Mouse (Mus musculus) CH12.LX (cell line): Measurements from ENCODE around the gene Stk33. TPM values are rescaled to one million over a fixed set of nuclear protein-coding genes. Genes with fewer than 3 reads are reported as not detected.

Source experiments
- DNase-seq: peaks from one replicate; pipeline ENCODE4 v3.0.0-alpha.2; 2013; ENCODE audit errors: extremely low read depth
- H3K27ac ChIP-seq: 2 replicates; pipeline ENCODE4 v1.5.1; 2012; ENCODE audit warnings: low read depth, mild to moderate bottlenecking, control low read depth, moderate library complexity; ENCODE audit not compliant: insufficient read depth
- H3K27me3 ChIP-seq: replicated peaks from 2 replicates; pipeline ENCODE3; 2012; ENCODE audit warnings: inconsistent platforms
- H3K36me3 ChIP-seq, 2 experiments: replicated peaks in 1 of 2; 2 replicates each; pipeline versions ENCODE3 to v1.6.1; 2012; ENCODE audit warnings: inconsistent platforms in 1 of 2, low read length in 1 of 2, mild to moderate bottlenecking in 1 of 2, mixed read lengths in 1 of 2, moderate library complexity in 1 of 2; ENCODE audit not compliant: control insufficient read depth in 1 of 2, insufficient read depth in 1 of 2
- H3K4me1 ChIP-seq, 2 experiments: 2 replicates each; pipeline ENCODE4 v1.6.1; 2012; ENCODE audit warnings: inconsistent platforms in 1 of 2, moderate library complexity in 1 of 2; ENCODE audit not compliant: insufficient read depth in 2 of 2, control insufficient read depth in 1 of 2
- H3K4me2 ChIP-seq: 2 replicates; pipeline ENCODE4 v1.6.1; 2012; ENCODE audit warnings: low read depth, mild to moderate bottlenecking, control low read depth; ENCODE audit not compliant: poor library complexity, insufficient read depth, severe bottlenecking
- H3K4me3 ChIP-seq, 3 experiments: fragments of 150-350 bp in 1 of 3; sonication (generic) in 1 of 3; replicated peaks in 1 of 3; 2 replicates each; pipeline versions ENCODE3 to v1.5.1; 2011 to 2012; ENCODE audit warnings: low read depth in 2 of 3, low read length in 2 of 3, mild to moderate bottlenecking in 2 of 3, moderate library complexity in 2 of 3, control low read depth in 1 of 3, improper control_type of control experiment in 1 of 3, inconsistent platforms in 1 of 3, mixed read lengths in 1 of 3; ENCODE audit not compliant: poor library complexity in 1 of 3
- H3K79me2 ChIP-seq: replicated peaks from 2 replicates; pipeline ENCODE4 v1.6.1; 2012; ENCODE audit warnings: mild to moderate bottlenecking, moderate library complexity; ENCODE audit not compliant: control insufficient read depth, poor library complexity, insufficient read depth, severe bottlenecking; ENCODE audit errors: extremely low read depth
- H3K9ac ChIP-seq: 2 replicates; pipeline ENCODE4 v1.6.1; 2012; ENCODE audit warnings: low read depth, mild to moderate bottlenecking, control low read depth, moderate library complexity; ENCODE audit not compliant: insufficient read depth
- H3K9me3 ChIP-seq: replicated peaks from 2 replicates; pipeline ENCODE3; 2012; ENCODE audit warnings: low read length, inconsistent platforms, mixed read lengths
- BHLHE40 ChIP-seq: IDR thresholded peaks from 2 replicates; pipeline ENCODE4 v1.6.1; 2011; ENCODE audit warnings: mild to moderate bottlenecking, low read depth, low read length, improper control_type of control experiment
- CHD1 ChIP-seq: IDR thresholded peaks from 2 replicates; pipeline ENCODE4 v1.6.1; 2012; ENCODE audit warnings: low read depth, low read length, improper control_type of control experiment, inconsistent platforms
- CTCF ChIP-seq, 2 experiments: IDR thresholded peaks in 1 of 2; conservative IDR thresholded peaks in 1 of 2; 2 replicates each; pipeline ENCODE4 v1.5.1; 2011 to 2012; ENCODE audit warnings: low read depth in 2 of 2, low read length in 2 of 2, improper control_type of control experiment in 1 of 2, inconsistent platforms in 1 of 2, mild to moderate bottlenecking in 1 of 2, moderate library complexity in 1 of 2
- E2F4 ChIP-seq: IDR thresholded peaks from 2 replicates; pipeline ENCODE4 v1.6.1; 2011; ENCODE audit warnings: low read depth, low read length, improper control_type of control experiment; ENCODE audit not compliant: insufficient replicate concordance
- ELF1 ChIP-seq: IDR thresholded peaks from 2 replicates; pipeline ENCODE4 v1.6.1; 2014; ENCODE audit warnings: low read depth, mild to moderate bottlenecking, inconsistent platforms, low read length, improper control_type of control experiment
- ETS1 ChIP-seq: conservative IDR thresholded peaks from 2 replicates; pipeline ENCODE4 v1.6.1; 2012; ENCODE audit warnings: low read depth, mild to moderate bottlenecking, inconsistent platforms, low read length, improper control_type of control experiment, moderate library complexity
- IRF4 ChIP-seq: IDR thresholded peaks from 2 replicates; pipeline ENCODE4 v1.6.1; 2014; ENCODE audit warnings: low read depth, mild to moderate bottlenecking, inconsistent platforms, low read length, improper control_type of control experiment
- MAX ChIP-seq: IDR thresholded peaks from 2 replicates; pipeline ENCODE4 v1.6.1; 2011; ENCODE audit warnings: low read length, improper control_type of control experiment
- MAZ ChIP-seq: IDR thresholded peaks from 2 replicates; pipeline ENCODE4 v1.6.1; 2012; ENCODE audit warnings: low read depth, mild to moderate bottlenecking, inconsistent platforms, low read length, improper control_type of control experiment, moderate library complexity
- MEF2A ChIP-seq: IDR thresholded peaks from 2 replicates; pipeline ENCODE4 v1.6.1; 2014; ENCODE audit warnings: low read depth, mild to moderate bottlenecking, inconsistent platforms, low read length, improper control_type of control experiment, borderline replicate concordance
- MXI1 ChIP-seq: IDR thresholded peaks from 2 replicates; pipeline ENCODE4 v1.6.1; 2011; ENCODE audit warnings: mild to moderate bottlenecking, low read depth, low read length, improper control_type of control experiment
- MYC ChIP-seq: IDR thresholded peaks from 2 replicates; pipeline ENCODE4 v1.6.1; 2011; ENCODE audit warnings: low read depth, mild to moderate bottlenecking, improper control_type of control experiment, low read length
- NELFE ChIP-seq: IDR thresholded peaks from 2 replicates; pipeline ENCODE4 v1.6.1; 2011; ENCODE audit warnings: low read depth, low read length, improper control_type of control experiment
- NRF1 ChIP-seq: IDR thresholded peaks from 2 replicates; pipeline ENCODE4 v1.6.1; 2014; ENCODE audit warnings: low read depth, mild to moderate bottlenecking, inconsistent platforms, low read length, improper control_type of control experiment, moderate library complexity
- POLR2AphosphoS2 ChIP-seq: IDR thresholded peaks from 2 replicates; pipeline ENCODE4 v1.6.1; 2011; ENCODE audit warnings: low read depth, low read length, improper control_type of control experiment
- RAD21 ChIP-seq: IDR thresholded peaks from 2 replicates; pipeline ENCODE4 v1.6.1; 2011; ENCODE audit warnings: low read depth, mild to moderate bottlenecking, low read length, improper control_type of control experiment, moderate library complexity
- SMC3 ChIP-seq: IDR thresholded peaks from 2 replicates; pipeline ENCODE4 v1.6.1; 2011; ENCODE audit warnings: low read depth, low read length, improper control_type of control experiment
- TCF12 ChIP-seq: IDR thresholded peaks from 2 replicates; pipeline ENCODE4 v1.6.1; 2014; ENCODE audit warnings: low read depth, mild to moderate bottlenecking, inconsistent platforms, low read length, improper control_type of control experiment
- UBTF ChIP-seq: IDR thresholded peaks from 2 replicates; pipeline ENCODE4 v1.6.1; 2012; ENCODE audit warnings: low read depth, mild to moderate bottlenecking, inconsistent platforms, low read length, improper control_type of control experiment, moderate library complexity
- USF2 ChIP-seq: conservative IDR thresholded peaks from 2 replicates; pipeline ENCODE4 v1.6.1; 2011; ENCODE audit warnings: low read depth, low read length, improper control_type of control experiment
- ZC3H11A ChIP-seq: IDR thresholded peaks from 2 replicates; pipeline ENCODE4 v1.6.1; 2012; ENCODE audit warnings: low read depth, mild to moderate bottlenecking, inconsistent platforms, low read length, improper control_type of control experiment
- ZMIZ1 ChIP-seq: IDR thresholded peaks from 2 replicates; pipeline ENCODE4 v1.6.1; 2012; ENCODE audit warnings: low read depth, mild to moderate bottlenecking, inconsistent platforms, low read length, improper control_type of control experiment
- dilution Hi-C: fragments of 300-500 bp; cut with MboI; formaldehyde crosslinking; loops from 2 replicates; pipeline ENCODE4 v1.14.3; 2020; ENCODE audit warnings: low sequenced_read_pairs; ENCODE audit not compliant: extremely low pct_unique_long_range_greater_than_20kb, extremely low pct_ligation_motif_present
- in situ Hi-C: fragments of 300-500 bp; cut with MboI; formaldehyde crosslinking; loops from 3 replicates; pipeline ENCODE4 v1.14.3; 2019; ENCODE audit warnings: low sequenced_read_pairs, low pct_ligation_motif_present, low pct_unique_long_range_greater_than_20kb, mixed read lengths
- polyA plus RNA-seq: library from polyadenylated mRNA; unstranded; fragments of >175 nt; gene quantifications from 2 replicates; pipeline ENCODE4 v1.2.1, GENCODE M21; 2012; ENCODE audit warnings: low read depth; ENCODE audit not compliant: insufficient read length
- total RNA-seq, 2 experiments: library from RNA; depleted of rRNA; stranded (reverse); fragments of 300-350 nt in 1 of 2; fragments of >200 nt in 1 of 2; gene quantifications; 2 replicates each; pipeline ENCODE4 v1.2.3; 2012 to 2014

Stk33 gene
- total and polyA plus RNA-seq, 3 experiments: not detected

- peak; percentile 66 for DNase-seq
- H3K4me2 ChIP-seq: peak overlapping the region; percentile 48
- H3K4me3 ChIP-seq: peak overlapping the region in 2 of 3 experiments; percentile 22 to 32
- dilution Hi-C loops: no loop called here
- no peak overlapping the region for H3K27ac ChIP-seq
- no peaks in the 10 kb centered on the region for H3K79me2 ChIP-seq
- no peak overlapping the region for H3K9ac ChIP-seq
- H3K4me1 ChIP-seq: peaks cover 0 to 29% of the 10 kb centered on the region in 2 experiments; a peak in 2 of 4 replicates
- in situ Hi-C loops: no loop called here
- no peaks in the 10 kb centered on the region for H3K36me3 ChIP-seq
- TF ChIP-seq MAZ (no peak), ZMIZ1 (no peak), TCF12 (peak; percentile 41; the same call in 1 of the 2 replicates), POLR2AphosphoS2 (no peak), ZC3H11A (no peak), MAX (peak; percentile 15; the same call in 1 of the 2 replicates), ELF1 (0 out of 2 replicates have a peak, but pooled peaks have one; percentile 9), NELFE (no peak), ETS1 (0 out of 2 replicates have a peak, but pooled peaks have one; percentile 28), IRF4 (peak; percentile 56; the same call in 1 of the 2 replicates), CTCF (conservative IDR thresholded peaks at IDR 0.05 in 1 of 2, IDR thresholded peaks at IDR 0.05 in 1 of 2; ENCODE audit: low read depth in 2 of 2, low read length in 2 of 2) (peak; percentile 3 to 64; a peak in 2 of 4 replicates), SMC3 (peak; percentile 53), MYC (peak; percentile 39; the same call in 1 of the 2 replicates), NRF1 (peak; percentile 28; the same call in 1 of the 2 replicates), MXI1 (peak; percentile 37; the same call in 1 of the 2 replicates), RAD21 (peak; percentile 39)
- H3K27me3 ChIP-seq: no peaks in the 10 kb centered on the region
- no peaks in the 10 kb centered on the region for H3K9me3 ChIP-seq
These were observed 41.9 kb upstream of the Stk33 start for GRCm38 (mm10) chr7:109480765-109481197.

GRCm38 (mm10) chr7:109477926-109478325, 39.0 kb upstream of the Stk33 start:
- no peak overlapping the region for H3K4me3 ChIP-seq
- no peaks in the 10 kb centered on the region for H3K9me3 ChIP-seq
- H3K79me2 ChIP-seq: no peaks in the 10 kb centered on the region
- H3K36me3 ChIP-seq: no peaks in the 10 kb centered on the region
- H3K4me2 ChIP-seq: no peak overlapping the region
- dilution Hi-C loops (no loop called here), in situ Hi-C loops (no loop called here)
- H3K9ac ChIP-seq: no peak overlapping the region
- DNase-seq: no peak
- H3K27me3 ChIP-seq: no peaks in the 10 kb centered on the region
- H3K27ac ChIP-seq: no peak overlapping the region
- TF ChIP-seq USF2 (no peak), MXI1 (no peak), BHLHE40 (no peak), CHD1 (no peak), MEF2A (no peak), E2F4 (no peak), TCF12 (no peak), UBTF (no peak)
- peaks cover 0 to 27% of the 10 kb centered on the region in 2 experiments; a peak in 2 of 4 replicates for H3K4me1 ChIP-seq
